Mouse (Mus musculus) testis, adult 2 months (tissue): ENCODE measurements at regions not wholly inside any gene's neighbourhood (a gene's known extent, or its start where the extent isn't known, plus 50 kb on each side); places are given as distances from the start of the nearest gene placed in this dataset.

Experiments
- H3K27ac ChIP-seq: fragments of 200-500 bp; 2 replicates; pipeline ENCODE4 v1.5.1; 2012; ENCODE audit warnings: low read depth, low read length; ENCODE audit not compliant: control insufficient read depth, insufficient read depth
- H3K27me3 ChIP-seq: fragments of 200-500 bp; 2 replicates; pipeline ENCODE4 v1.6.1; 2012; ENCODE audit warnings: mild to moderate bottlenecking, low read length, moderate library complexity; ENCODE audit not compliant: control insufficient read depth, insufficient read depth
- H3K36me3 ChIP-seq: fragments of 200-500 bp; 2 replicates; pipeline ENCODE4 v1.6.1; 2012; ENCODE audit warnings: mild to moderate bottlenecking, low read length; ENCODE audit not compliant: control insufficient read depth, insufficient read depth
- H3K4me1 ChIP-seq: fragments of 200-500 bp; 2 replicates; pipeline ENCODE4 v1.6.1; 2012; ENCODE audit warnings: low read length; ENCODE audit not compliant: control insufficient read depth, insufficient read depth
- H3K4me3 ChIP-seq: fragments of 200-500 bp; 2 replicates; pipeline ENCODE4 v1.5.1; 2012; ENCODE audit warnings: low read depth, mild to moderate bottlenecking, low read length, moderate library complexity, mixed read lengths; ENCODE audit not compliant: control insufficient read depth
- CTCF ChIP-seq: fragments of 200-500 bp; IDR thresholded peaks from 2 replicates; pipeline ENCODE4 v1.5.1; 2012; ENCODE audit warnings: low read depth, mild to moderate bottlenecking, inconsistent platforms, low read length, moderate library complexity; ENCODE audit not compliant: control insufficient read depth, insufficient read depth, insufficient replicate concordance
- POLR2A ChIP-seq: fragments of 200-500 bp; IDR thresholded peaks from 2 replicates; pipeline ENCODE4 v1.6.1; 2012; ENCODE audit warnings: low read depth, mild to moderate bottlenecking, inconsistent platforms, low read length, moderate library complexity; ENCODE audit not compliant: control insufficient read depth

DNA sequence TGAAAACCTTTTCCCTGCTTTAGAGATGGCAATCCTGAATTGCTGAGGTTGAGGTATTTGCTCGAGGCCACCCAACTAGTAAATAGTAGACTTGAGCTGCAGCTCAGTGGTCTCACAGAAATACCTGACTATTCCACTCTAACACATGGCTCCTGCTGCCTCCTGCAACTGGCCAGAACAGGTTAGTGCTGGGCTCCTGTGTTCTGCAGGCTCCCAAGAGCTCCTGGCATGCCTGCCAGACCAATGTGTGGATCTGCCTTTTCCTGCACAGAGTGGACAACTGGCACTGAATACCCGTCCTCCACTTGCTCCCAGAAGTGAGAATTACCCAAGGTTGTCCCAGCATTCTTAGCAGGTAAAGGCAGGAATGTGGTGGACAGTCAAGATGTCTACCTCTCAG is 191.2 kb downstream of the Bcl11a start:
- Histone ChIP-seq H3K27me3 (no peaks in the 10 kb centered on the region), H3K36me3 (no peaks in the 10 kb centered on the region), H3K4me3 (no peak overlapping the region), H3K4me1 (no peaks in the 10 kb centered on the region), H3K27ac (no peak overlapping the region)
- no peak for TF ChIP-seq POLR2A
- TF ChIP-seq CTCF: no peak

DNA sequence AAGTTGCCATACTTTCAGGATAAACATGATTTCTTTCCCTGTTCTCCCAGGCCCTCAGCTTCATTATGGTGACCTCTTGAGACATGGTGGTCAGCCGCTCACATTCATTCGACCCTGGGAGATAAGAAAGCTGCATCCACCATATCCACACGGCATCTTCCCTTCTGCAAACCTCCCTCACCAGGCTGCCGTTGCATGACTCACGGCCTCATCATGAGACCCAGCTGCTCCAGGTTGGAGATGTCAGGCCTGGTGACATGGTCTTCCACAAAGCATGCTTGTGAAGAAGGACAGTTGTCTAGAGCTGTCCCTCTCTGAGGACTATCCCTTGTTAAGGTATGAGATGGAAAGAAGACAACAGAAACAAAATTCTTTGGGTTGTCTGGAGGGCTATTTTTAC is 203.8 kb downstream of the Bcl11a start:
- no peak for TF ChIP-seq CTCF
- TF ChIP-seq POLR2A: no peak
- no peaks in the 10 kb centered on the region for H3K36me3 ChIP-seq
- H3K4me1 ChIP-seq: no peaks in the 10 kb centered on the region
- no peak overlapping the region for H3K4me3 ChIP-seq
- no peak overlapping the region for H3K27ac ChIP-seq
- no peaks in the 10 kb centered on the region for H3K27me3 ChIP-seq

DNA sequence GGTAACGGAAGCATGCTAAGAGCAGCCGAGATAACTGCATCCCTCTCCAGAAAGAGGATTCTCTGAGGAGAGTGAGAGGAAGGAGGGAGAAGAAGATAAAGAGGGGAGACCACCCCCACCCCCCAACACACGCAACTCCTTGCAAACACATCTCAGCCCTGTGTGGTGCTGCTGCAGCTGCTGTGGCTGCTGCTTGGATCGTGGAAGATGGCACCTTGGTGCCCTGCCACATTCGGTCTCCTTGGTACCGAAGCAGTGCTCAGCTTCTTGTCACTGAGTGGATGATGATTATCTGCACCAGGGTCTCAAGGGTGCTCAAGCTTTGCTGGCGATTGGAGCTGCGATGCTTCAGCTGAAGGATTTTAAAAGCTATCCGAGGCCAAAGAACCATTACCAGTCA is 204.7 kb downstream of the Bcl11a start:
- Histone ChIP-seq H3K27ac (no peak overlapping the region), H3K27me3 (no peaks in the 10 kb centered on the region), H3K4me3 (no peak overlapping the region), H3K36me3 (no peaks in the 10 kb centered on the region), H3K4me1 (no peaks in the 10 kb centered on the region)
- no peak for TF ChIP-seq POLR2A
- no peak for TF ChIP-seq CTCF

DNA sequence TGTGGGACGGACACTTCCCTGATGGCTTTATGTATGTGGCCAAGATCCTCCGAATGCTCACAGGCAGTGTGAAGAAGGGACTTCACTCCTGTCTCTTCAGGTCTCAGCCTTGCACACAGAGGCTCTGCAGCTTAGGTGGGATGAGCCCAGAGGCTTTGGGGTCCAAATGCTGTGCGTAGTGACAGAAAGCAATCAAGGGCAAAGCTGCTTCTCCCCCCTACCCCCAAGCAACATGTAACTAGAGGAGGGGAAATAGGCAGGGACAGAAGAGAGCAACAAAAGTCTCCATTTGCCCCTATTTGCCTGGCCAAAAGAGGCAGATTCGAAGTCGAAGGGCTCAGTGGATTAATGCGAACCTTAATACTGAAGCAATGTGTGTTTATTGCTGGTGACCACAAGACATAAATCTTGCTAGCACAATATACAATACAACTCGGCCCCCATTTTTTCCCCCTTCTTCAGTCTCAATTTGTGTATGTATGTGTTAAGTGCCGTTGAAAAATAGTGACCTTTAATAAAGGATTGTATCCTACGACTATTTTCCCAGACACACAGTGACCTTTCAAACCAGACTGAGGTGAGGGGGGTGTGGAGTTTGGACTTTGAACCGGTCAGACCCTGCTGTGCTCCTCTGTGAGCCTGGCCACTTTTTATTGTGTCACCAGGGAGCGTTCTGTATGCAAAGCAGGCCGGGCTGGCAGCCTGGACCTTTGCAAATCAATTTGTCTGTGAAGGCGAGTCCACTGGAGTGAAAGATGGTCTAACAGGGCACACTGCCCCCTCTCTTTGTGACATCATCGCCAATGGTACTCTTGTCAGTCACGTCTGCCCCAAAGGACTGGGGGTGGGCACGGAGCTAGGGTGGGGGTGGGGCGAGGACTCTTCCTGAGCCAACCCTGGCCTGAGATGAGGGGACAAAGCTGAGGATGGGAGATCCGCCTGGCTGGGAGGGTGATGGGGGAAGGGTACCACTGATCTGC is 208.6 kb downstream of the Bcl11a start:
- H3K4me3 ChIP-seq: no peak overlapping the region
- no peak overlapping the region for H3K27ac ChIP-seq
- no peaks in the 10 kb centered on the region for H3K4me1 ChIP-seq
- TF ChIP-seq CTCF (no peak), POLR2A (no peak)
- H3K36me3 ChIP-seq: no peaks in the 10 kb centered on the region
- no peaks in the 10 kb centered on the region for H3K27me3 ChIP-seq

DNA sequence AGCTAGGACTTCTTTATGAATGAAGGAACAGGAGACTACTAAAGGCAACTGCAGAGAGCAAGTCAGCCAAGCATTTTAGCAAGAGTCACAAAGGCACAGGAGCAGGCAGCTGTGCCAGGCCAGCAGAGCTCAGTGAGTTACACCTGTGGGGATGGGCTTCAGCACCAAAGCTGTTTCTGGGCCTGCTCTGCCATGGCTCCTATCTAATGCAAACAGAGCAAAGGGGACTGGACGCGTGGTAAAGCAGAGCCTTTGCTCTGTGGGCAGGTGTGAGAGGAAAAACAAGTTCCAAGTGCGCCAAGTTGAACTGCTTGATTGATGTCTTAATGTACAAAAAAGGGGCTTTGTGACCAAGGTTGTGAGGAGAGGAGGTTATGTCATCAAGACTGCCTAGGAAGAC is 215.4 kb downstream of the Bcl11a start:
- Histone ChIP-seq H3K4me1 (no peaks in the 10 kb centered on the region; the same call in 1 of the 2 replicates), H3K36me3 (no peaks in the 10 kb centered on the region), H3K27me3 (no peaks in the 10 kb centered on the region), H3K27ac (no peak overlapping the region), H3K4me3 (no peak overlapping the region)
- TF ChIP-seq CTCF (no peak), POLR2A (no peak)

DNA sequence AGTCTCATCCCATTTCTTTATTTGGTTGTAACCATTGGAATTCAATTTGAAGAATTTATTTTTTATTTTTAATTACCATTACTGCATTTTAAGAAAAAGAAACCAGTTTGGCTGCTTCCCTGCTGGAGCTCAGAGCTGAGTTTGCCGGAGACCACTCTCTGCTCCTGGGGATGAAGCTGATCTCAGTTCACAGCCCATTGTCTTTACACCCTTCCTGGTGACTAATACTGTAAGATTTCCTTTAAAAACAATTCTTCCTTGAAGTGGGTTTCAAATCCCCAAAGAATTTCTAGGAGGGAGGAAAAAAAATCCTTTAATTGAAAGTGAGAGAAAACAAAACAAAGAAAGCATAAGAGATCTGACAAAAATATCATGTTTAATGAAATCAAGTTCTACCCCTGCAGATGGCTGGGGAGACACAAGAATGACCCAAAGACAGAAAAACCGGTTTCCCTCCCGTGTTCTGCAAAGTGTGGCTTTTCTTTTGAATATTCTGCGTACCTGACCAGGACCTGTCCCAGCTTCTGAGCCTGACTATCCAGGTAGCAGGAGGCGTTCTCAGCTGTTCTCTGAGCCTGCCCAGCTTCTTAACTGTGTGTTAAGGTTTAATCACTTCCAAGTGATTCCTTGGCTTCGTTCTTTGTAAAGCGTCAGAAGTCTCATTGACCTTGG is 216.1 kb downstream of the Bcl11a start:
- no peak overlapping the region for H3K4me3 ChIP-seq
- no peaks in the 10 kb centered on the region for H3K36me3 ChIP-seq
- TF ChIP-seq POLR2A (no peak), CTCF (no peak)

DNA sequence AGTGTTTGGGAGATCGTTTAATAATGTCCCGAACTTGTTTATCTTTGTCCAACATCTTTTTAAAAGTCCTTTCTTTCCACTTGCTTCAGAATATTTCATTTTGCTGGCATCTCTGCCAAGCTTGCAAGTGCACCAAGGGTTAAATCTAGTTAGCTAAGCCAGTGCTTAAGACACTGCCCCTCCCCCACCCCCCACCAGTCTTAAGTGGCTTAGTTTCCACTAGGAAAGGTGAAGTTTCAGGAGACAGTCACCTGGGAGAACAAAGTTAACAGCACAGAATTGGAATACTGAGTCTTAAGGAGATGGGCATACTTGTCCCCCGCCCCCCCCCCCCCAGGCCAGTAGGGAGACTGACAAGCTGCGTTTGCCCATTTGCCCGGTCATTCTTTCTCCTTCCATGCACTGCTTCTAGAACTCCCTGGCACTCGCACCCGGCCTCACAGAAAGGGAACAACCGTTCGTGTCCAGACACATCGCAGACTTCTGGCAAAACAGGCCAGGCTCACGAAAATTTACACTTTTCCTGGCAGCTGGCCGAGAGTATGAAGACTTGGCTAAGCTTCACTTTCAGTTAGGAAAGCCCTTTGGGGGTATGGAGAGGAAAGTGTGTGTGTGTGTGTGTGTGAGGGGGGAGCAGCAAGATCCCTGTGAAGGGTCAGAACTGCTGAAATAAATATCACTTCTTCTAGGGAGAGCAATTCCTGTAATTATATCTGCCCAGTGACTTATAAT is 219.2 kb downstream of the Bcl11a start:
- Histone ChIP-seq H3K27ac (no peak overlapping the region), H3K27me3 (no peaks in the 10 kb centered on the region), H3K36me3 (no peaks in the 10 kb centered on the region), H3K4me3 (no peak overlapping the region), H3K4me1 (no peaks in the 10 kb centered on the region; the same call in 1 of the 2 replicates)
- TF ChIP-seq POLR2A (no peak), CTCF (no peak)

More for the DNA sequence above, 216.1 kb downstream of the Bcl11a start:
- no peak overlapping the region for H3K27ac ChIP-seq
- no peaks in the 10 kb centered on the region for H3K27me3 ChIP-seq
- H3K4me1 ChIP-seq: no peaks in the 10 kb centered on the region; the same call in 1 of the 2 replicates
